In genomic region chr9:45501295-45501927, GRCm38 (mm10) we compare ENCODE assay signal across 19 mouse cellular contexts.
DNase-seq lines count a peak whose midpoint lies in the region; ATAC-seq lines count a peak whose summit lies in the region.
"Had no signal": no experiment of that assay in that cellular context is flagged by ENCODE, and none has a peak within 500 bp of the region (broad histone marks: within the 10 kb centered on the region; RNA-seq: fewer than 3 reads in every experiment).

No protein-coding gene starts in this region.

- H3K9ac ChIP-seq in embryonic facial prominence, embryonic 11.5 days (replicated peaks; ENCODE audit: low read length): no peak overlapping the region
- H3K9ac ChIP-seq in midbrain, embryonic 16.5 days (ENCODE audit: low read depth, low read length): no peak overlapping the region
- H3K9ac ChIP-seq in forebrain, embryonic 14.5 days (ENCODE audit: low read length): 0 out of 2 replicates have a peak overlapping the region, but pooled peaks have one; percentile 1
- H3K9ac ChIP-seq in stomach, embryonic 16.5 days (ENCODE audit: low read length): no peak overlapping the region
- H3K9ac ChIP-seq: liver, embryonic 13.5 days had no signal

- no peak overlapping the region for H3K4me2 ChIP-seq in embryonic facial prominence, embryonic 11.5 days (ENCODE audit: low read depth, low read length)
- H3K4me2 ChIP-seq in midbrain, embryonic 16.5 days (ENCODE audit: low read length): no peak overlapping the region
- no peak overlapping the region for H3K4me2 ChIP-seq in forebrain, embryonic 14.5 days (ENCODE audit: low read length)
- peak overlapping the region; percentile 25; the same call in 1 of the 2 replicates for H3K4me2 ChIP-seq in stomach, embryonic 16.5 days (ENCODE audit: low read depth, low read length)
- H3K4me2 ChIP-seq: liver, embryonic 13.5 days had no signal

- H3K4me3 ChIP-seq in embryonic facial prominence, embryonic 11.5 days (ENCODE audit: low read depth, low read length): no peak overlapping the region
- H3K4me3 ChIP-seq in embryonic facial prominence, embryonic 10.5 days: no peak overlapping the region
- no peak overlapping the region for H3K4me3 ChIP-seq in midbrain, embryonic 10.5 days
- no peak overlapping the region for H3K4me3 ChIP-seq in midbrain, embryonic 16.5 days (ENCODE audit: low read depth, low read length)
- H3K4me3 ChIP-seq in forebrain, embryonic 14.5 days (ENCODE audit: low read depth, low read length): no peak overlapping the region
- no peak overlapping the region for H3K4me3 ChIP-seq in stomach, embryonic 16.5 days (replicated peaks; ENCODE audit: low read length)
- H3K4me3 ChIP-seq: liver, embryonic 13.5 days had no signal

- WGBS in embryonic facial prominence, embryonic 11.5 days: 60% methylated on average over 5 of the region's 5 CpGs
- 57% methylated on average over 5 of the region's 5 CpGs for WGBS in embryonic facial prominence, embryonic 10.5 days
- WGBS in midbrain, embryonic 10.5 days: 57% methylated on average over 5 of the region's 5 CpGs
- WGBS in midbrain, embryonic 16.5 days: 55% methylated on average over 5 of the region's 5 CpGs
- WGBS in forebrain, embryonic 14.5 days: 36% methylated on average over 5 of the region's 5 CpGs
- WGBS in stomach, embryonic 16.5 days: 56% methylated on average over 5 of the region's 5 CpGs

- H3K9me3 ChIP-seq in embryonic facial prominence, embryonic 11.5 days (replicated peaks; ENCODE audit: control insufficient read depth, low read length): no peaks in the 10 kb centered on the region
- no peaks in the 10 kb centered on the region for H3K9me3 ChIP-seq in embryonic facial prominence, embryonic 10.5 days
- no peaks in the 10 kb centered on the region for H3K9me3 ChIP-seq in midbrain, embryonic 10.5 days (replicated peaks)
- no peaks in the 10 kb centered on the region for H3K9me3 ChIP-seq in midbrain, embryonic 16.5 days (replicated peaks; ENCODE audit: control insufficient read depth, low read length, poor library complexity, severe bottlenecking)
- H3K9me3 ChIP-seq in forebrain, embryonic 14.5 days (replicated peaks; ENCODE audit: control insufficient read depth, low read length): no peaks in the 10 kb centered on the region
- no peaks in the 10 kb centered on the region for H3K9me3 ChIP-seq in stomach, embryonic 16.5 days (replicated peaks; ENCODE audit: control insufficient read depth, low read length)
- H3K9me3 ChIP-seq: heart, embryonic 10.5 days; liver, embryonic 13.5 days had no signal

- no peaks in the 10 kb centered on the region for H3K4me1 ChIP-seq in embryonic facial prominence, embryonic 11.5 days (ENCODE audit: control insufficient read depth, insufficient read depth, low read length)
- H3K4me1 ChIP-seq in embryonic facial prominence, embryonic 10.5 days: peaks cover 40% of the 10 kb centered on the region
- H3K4me1 ChIP-seq in midbrain, embryonic 10.5 days: peaks cover 35% of the 10 kb centered on the region
- H3K4me1 ChIP-seq in midbrain, embryonic 16.5 days (ENCODE audit: control insufficient read depth, insufficient read depth, low read length): peaks cover 33% of the 10 kb centered on the region
- H3K4me1 ChIP-seq in forebrain, embryonic 14.5 days (ENCODE audit: control insufficient read depth, insufficient read depth, low read length): peaks cover 23% of the 10 kb centered on the region
- H3K4me1 ChIP-seq in stomach, embryonic 16.5 days (ENCODE audit: control insufficient read depth, insufficient read depth, low read length): peaks cover 18% of the 10 kb centered on the region

- no peak for ATAC-seq in embryonic facial prominence, embryonic 11.5 days (replicated peaks; ENCODE audit: insufficient number of reproducible peaks, low FRiP score, low TSS enrichment, low read depth)
- no peak for ATAC-seq in midbrain, embryonic 16.5 days
- ATAC-seq in forebrain, embryonic 14.5 days: no peak
- no peak for ATAC-seq in stomach, embryonic 16.5 days (ENCODE audit: insufficient read depth, low FRiP score)
- ATAC-seq in CD4-positive, CD25-positive, alpha-beta regulatory T cell, adult 4 months: no peak
- ATAC-seq: hindbrain, embryonic 16.5 days; Patski had no signal

- no peaks in the 10 kb centered on the region for H3K36me3 ChIP-seq in embryonic facial prominence, embryonic 11.5 days (replicated peaks; ENCODE audit: control insufficient read depth, insufficient read depth, low read depth, low read length)
- H3K36me3 ChIP-seq in embryonic facial prominence, embryonic 10.5 days (replicated peaks): no peaks in the 10 kb centered on the region
- no peaks in the 10 kb centered on the region for H3K36me3 ChIP-seq in midbrain, embryonic 10.5 days
- H3K36me3 ChIP-seq in midbrain, embryonic 16.5 days (ENCODE audit: control insufficient read depth, insufficient read depth, low read length): no peaks in the 10 kb centered on the region
- H3K36me3 ChIP-seq in forebrain, embryonic 14.5 days (ENCODE audit: control insufficient read depth, insufficient read depth, low read length): no peaks in the 10 kb centered on the region
- no peaks in the 10 kb centered on the region for H3K36me3 ChIP-seq in stomach, embryonic 16.5 days (ENCODE audit: control insufficient read depth, insufficient read depth, low read length)
- H3K36me3 ChIP-seq: heart, embryonic 10.5 days; liver, embryonic 13.5 days had no signal

- DNase-seq in embryonic facial prominence, embryonic 11.5 days (ENCODE audit: low spot score): peak; percentile 14
- no peak for DNase-seq in embryonic facial prominence, embryonic 10.5 days (ENCODE audit: low spot score)
- DNase-seq in midbrain, embryonic 10.5 days (ENCODE audit: low spot score): no peak
- DNase-seq in forebrain, embryonic 14.5 days (ENCODE audit: low spot score): no peak
- no peak for DNase-seq in thymus, postnatal 25 days
- DNase-seq: adrenal gland, postnatal 25 days; cerebellum, adult 8-10 months; gastrocnemius, postnatal 25 days; heart, postnatal 36 days; kidney, adult 9 months; layer of hippocampus, postnatal 36 days; liver, embryonic 13.5 days; right cerebral cortex, postnatal 4 days had no signal

- H3K27ac ChIP-seq in embryonic facial prominence, embryonic 11.5 days (replicated peaks; ENCODE audit: low read depth, low read length): no peak overlapping the region
- H3K27ac ChIP-seq in embryonic facial prominence, embryonic 10.5 days (replicated peaks): no peak overlapping the region; the same call in 1 of the 2 replicates
- H3K27ac ChIP-seq in midbrain, embryonic 10.5 days (replicated peaks): 0 out of 2 replicates have a peak overlapping the region, but pooled peaks have one; percentile 55
- H3K27ac ChIP-seq in midbrain, embryonic 16.5 days (ENCODE audit: low read length): no peak overlapping the region
- H3K27ac ChIP-seq in forebrain, embryonic 14.5 days (ENCODE audit: low read depth, low read length): peak overlapping the region; percentile 71
- H3K27ac ChIP-seq in stomach, embryonic 16.5 days (ENCODE audit: low read length): peak overlapping the region; percentile 39; the same call in 1 of the 2 replicates
- H3K27ac ChIP-seq: liver, embryonic 13.5 days had no signal

- no peaks in the 10 kb centered on the region for H3K27me3 ChIP-seq in embryonic facial prominence, embryonic 11.5 days (ENCODE audit: control insufficient read depth, insufficient read depth, low read length)
- H3K27me3 ChIP-seq in embryonic facial prominence, embryonic 10.5 days (replicated peaks; ENCODE audit: low read depth, poor library complexity, severe bottlenecking): peaks cover 31% of the 10 kb centered on the region
- H3K27me3 ChIP-seq in midbrain, embryonic 10.5 days (ENCODE audit: low read depth, poor library complexity, severe bottlenecking): peaks cover 8% of the 10 kb centered on the region
- no peaks in the 10 kb centered on the region for H3K27me3 ChIP-seq in midbrain, embryonic 16.5 days (ENCODE audit: control insufficient read depth, insufficient read depth, low read depth, low read length)
- no peaks in the 10 kb centered on the region for H3K27me3 ChIP-seq in forebrain, embryonic 14.5 days (replicated peaks; ENCODE audit: control insufficient read depth, insufficient read depth, low read length)
- H3K27me3 ChIP-seq in stomach, embryonic 16.5 days (ENCODE audit: control insufficient read depth, insufficient read depth, low read length): no peaks in the 10 kb centered on the region
- H3K27me3 ChIP-seq: liver, embryonic 13.5 days had no signal

Comparison
In these comparisons a context has a peak if more than half of its experiments do, and no peak if none do; other contexts are left out.
1. H3K27ac ChIP-seq: peak in midbrain, embryonic 10.5 days (single experiment), forebrain, embryonic 14.5 days (single experiment) and stomach, embryonic 16.5 days (single experiment); none in embryonic facial prominence, embryonic 11.5 days (single experiment), embryonic facial prominence, embryonic 10.5 days (single experiment) and midbrain, embryonic 16.5 days (single experiment).